Mouse (Mus musculus) common myeloid progenitor, adult 5-6 weeks (primary cell): ENCODE results near the gene Cyba. TPM values are rescaled to one million over a fixed set of nuclear protein-coding genes. Genes with fewer than 3 reads are reported as not detected.

ENCODE experiments used
- ATAC-seq: replicated peaks from 2 replicates; pipeline ENCODE4 v1.8.0; 2016; ENCODE audit warnings: low read depth, mild to moderate bottlenecking, moderate TSS enrichment, inconsistent platforms; ENCODE audit not compliant: poor library complexity, severe bottlenecking
- total RNA-seq: library from RNA; stranded (forward); fragments of 200-1000, 187-1606 nt; gene quantifications from 2 replicates; pipeline ENCODE4 v1.2.3, GENCODE M21; 2017

Cyba gene
- 42.2 and 44.6 TPM in 2 replicates for total RNA-seq

DNA sequence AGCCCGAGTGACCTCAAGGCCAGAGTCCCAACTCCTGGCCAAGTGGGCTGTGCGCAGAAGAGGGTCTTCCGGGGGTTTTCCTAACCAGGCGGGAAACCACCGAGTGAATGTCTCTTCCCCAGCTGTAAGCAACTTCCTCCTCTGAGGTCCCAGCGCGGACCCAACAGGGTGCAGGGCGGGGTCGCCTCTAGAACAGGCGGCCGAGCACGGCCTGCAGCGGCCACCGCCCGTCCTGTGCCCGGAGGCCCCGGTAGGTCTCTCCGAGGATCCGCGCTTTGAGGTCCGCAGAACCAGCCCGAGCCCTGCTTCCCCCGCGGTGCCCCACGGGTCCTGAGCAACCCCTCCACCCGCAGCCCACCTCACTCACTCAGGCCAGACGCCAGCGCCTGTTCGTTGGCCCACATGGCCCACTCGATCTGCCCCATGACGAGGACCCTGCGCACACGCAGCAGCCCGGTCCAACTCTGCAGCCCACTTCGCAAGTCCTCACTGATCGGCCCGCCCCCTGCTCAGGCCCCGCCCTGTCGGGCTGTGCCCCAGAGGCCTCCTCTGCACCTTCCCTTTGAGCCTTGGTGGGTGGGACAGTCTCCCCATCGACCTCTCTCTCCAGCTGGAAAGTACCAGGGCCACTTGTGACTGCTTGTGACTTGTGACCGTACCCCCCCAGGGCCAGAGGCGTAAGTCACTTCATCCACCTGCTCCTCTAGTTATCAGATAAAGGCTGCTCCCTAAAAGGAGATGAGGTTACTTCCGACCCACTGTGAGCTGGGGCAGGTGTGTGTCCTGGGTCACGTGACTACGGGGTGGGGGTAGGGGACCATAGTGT is at the start of gene Cyba:
Gene Cyba (minus strand): TSS at position 488 of the 826 bp plus-strand sequence.
- ATAC-seq: peak; percentile 64

DNA sequence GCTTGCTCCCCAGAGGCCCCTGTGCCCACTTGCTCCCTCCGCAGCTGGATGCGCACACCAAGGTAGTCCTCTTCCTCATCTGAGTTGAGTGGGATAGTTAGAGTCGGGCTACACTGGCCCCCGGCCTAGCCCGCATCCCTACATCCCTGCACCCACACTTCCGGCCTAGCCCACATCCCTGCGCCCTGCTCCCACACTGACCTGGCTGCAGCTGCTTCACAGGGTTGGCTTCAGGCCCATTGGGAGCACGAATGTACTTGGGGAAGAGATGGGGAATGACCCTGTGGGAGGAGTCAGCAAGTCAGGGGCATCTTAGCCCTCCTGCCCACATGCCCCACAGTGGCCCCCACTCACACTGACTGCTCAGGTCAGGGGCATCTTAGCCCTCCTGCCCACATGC is 49.7 kb upstream of the Cyba start:
- ATAC-seq: no peak

GRCm38 (mm10) chr8:122475580-122476320 is 43.0 kb upstream of the Cyba start, which contains the start of the genes Rnf166 and Ctu2:
Rnf166 (minus strand) TSS chr8:122476064.
Ctu2 (plus strand) TSS chr8:122476143.
- peak; percentile 51 for ATAC-seq

DNA sequence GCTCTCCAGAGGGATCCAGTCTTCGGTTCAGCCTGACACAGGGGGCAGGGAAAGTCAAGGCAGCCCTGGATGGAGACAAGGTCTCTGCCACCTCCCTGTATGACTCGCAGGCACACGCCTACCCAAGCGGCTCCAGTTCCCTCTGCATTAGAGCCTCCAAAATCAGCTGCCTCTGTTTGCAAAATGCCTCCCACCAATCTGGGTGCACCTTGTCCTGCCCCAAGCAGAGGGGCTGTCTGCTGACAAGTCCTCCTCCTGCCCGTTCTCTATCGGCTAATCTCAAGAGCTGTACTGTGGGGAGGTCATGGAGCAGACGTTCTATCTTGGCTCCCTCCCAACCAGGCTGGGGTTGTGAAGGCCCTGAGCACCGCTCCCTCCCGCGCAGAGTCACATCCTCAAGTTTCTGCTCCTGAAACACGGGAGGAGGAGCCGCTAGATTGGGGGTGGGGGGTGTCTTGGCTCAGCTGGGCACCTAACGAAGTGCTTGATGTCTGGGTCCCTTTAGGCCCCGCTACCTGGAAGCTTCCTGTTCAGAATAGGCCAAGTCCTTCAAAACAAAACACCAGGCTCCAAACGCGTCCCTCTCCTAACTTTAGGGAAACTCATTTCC is 42.3 kb upstream of the Cyba start:
- ATAC-seq: 0 out of 2 replicates have a peak, but pooled peaks have one; percentile 6

DNA sequence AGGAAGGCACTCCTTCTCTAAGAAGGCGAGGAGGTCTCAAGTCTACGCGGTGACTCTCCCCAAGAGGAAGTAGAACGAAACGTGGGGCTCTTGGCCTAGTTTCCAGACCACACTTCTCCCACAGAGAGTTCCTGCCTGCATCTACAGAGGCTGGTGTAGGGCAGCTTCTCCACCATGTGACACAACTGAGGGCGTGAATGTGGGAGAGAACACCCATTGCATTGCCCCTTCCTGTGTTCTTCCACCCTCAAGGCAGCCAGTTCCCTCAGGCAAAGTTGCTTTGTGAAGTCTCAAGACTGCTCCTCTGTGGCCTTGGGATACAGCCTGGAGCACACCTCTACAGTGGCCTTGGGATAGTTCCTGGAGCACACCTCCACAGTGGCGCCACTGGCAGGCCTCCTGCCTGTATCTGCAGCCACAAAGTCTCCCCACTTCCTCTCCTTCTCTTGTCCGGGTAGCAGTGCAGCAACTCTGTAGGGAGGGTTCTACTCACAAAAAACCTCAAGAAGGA is 41.2 kb upstream of the Cyba start:
- ATAC-seq: peak; percentile 64

DNA sequence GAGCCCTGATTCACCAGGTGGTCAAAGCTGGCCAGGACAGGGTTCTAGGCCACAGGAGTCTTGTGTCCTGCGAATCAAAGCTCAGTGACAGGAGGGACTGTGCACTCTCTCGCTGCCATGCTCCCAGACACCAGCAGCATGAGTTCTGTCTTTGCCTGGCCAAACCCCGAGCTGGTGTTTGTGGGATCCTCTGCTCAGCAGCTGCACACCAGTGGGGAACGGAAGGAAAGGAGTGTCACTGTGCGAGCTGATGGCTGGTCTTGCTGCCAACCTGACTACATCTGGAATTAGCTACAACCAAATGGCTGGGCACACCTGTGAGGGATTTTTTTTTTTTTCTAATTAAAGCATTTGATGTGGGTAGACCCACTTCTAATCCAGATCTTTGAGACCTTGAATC is 38.0 kb upstream of the Cyba start:
- ATAC-seq: 0 out of 2 replicates have a peak, but pooled peaks have one; percentile 26

DNA sequence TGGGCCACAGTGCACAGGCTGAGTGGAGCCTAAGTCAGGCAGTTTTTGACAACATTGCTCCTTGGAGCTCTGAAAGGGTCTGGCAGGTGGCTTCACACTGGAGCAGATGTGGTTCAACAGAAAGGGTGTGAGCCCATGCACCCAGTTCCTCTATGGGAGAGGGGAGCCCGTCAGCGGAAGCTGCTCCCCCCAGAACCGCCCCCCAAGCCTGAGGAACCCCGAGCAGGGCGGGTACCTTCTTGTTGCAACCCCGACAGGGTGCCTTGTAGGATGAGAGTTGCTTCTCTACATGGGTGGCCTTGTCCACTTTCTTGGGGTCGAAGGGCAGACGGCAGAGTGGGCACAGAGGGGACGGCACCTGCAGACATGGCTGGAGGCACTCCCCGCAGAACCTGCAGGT is 37.2 kb upstream of the Cyba start:
- ATAC-seq: 0 out of 2 replicates have a peak, but pooled peaks have one; percentile 17

GRCm38 (mm10) chr8:122469407-122469806 is 36.7 kb upstream of the Cyba start:
- ATAC-seq: no peak

DNA sequence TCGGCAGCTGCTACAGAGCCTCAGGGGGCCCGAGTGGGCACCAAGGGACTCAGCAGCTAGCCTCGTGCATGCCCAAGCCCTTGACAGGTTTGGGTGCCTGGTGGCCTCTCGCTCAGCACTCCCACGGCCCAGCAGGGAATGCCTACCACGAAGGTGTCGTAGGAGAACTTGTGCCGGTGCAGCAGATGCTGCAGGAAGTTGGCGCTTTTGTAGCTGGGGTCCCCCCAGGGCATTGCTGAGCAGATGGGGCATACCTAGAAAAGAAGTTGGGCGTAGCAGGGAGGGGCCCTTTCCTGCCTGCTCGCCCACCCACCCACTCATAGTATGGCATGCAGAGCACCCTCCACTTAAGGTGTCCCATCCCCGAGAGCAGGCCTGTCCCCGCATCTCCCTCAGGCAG is 35.1 kb upstream of the Cyba start:
- no peak for ATAC-seq

GRCm38 (mm10) chr8:122464985-122465384 is 32.3 kb upstream of the Cyba start:
- ATAC-seq: no peak

GRCm38 (mm10) chr8:122463651-122464640 is 31.2 kb upstream of the Cyba start:
- ATAC-seq: peak; percentile 30; the same call in 1 of the 2 replicates

DNA sequence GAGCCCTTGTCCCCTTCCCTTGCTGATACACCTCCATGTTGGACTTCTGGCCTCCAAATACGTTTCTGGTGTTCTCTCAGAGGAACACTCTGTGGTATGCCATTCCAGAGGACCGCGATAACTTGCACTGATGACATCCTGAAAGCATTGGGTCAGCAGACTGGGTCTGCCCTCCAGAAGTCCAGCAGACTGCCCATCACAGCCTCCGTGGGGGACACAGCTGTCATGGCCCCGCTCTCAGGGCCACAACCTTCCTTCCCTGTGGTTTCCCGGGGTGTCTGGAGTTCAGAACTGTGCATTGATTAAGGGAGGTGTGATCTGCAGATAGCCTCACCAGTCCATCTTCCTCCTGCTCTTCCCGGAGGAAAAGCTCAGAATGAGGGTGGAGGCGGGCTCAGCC is 29.8 kb upstream of the Cyba start:
- no peak for ATAC-seq

DNA sequence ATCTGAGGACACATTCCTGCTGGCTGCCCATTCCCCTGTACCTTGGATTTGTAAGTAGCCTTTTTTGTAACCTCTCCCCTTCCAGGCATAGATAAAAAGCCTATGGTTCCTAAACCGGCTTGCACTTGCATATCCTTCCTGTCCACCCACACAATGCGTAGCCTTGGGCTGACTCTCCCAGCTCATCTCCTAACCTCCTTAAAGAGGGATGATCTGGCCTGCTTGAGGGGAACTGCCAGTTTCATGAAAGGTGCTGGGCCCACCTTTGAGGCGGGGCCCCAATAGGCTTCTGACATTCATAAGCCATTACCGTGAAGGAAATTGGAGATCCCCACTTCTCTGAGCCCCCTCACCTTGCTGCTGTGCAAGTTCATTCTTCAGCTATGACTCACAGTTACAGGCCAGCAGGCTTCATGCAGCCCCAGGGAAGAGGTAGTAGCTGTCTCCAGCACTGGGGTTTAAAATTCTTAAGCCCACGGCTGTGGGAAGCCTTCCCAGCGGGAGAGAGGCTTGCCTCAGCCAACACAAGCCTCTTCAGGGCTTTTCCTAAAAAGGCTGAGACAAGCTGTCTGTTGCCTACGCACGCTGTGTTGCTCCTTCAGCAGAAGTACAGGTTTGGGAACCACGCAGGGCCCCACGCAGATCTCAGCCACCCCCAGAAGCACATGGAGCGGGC is 28.9 kb upstream of the Cyba start:
- ATAC-seq: no peak

GRCm38 (mm10) chr8:122460524-122461472 is 28.1 kb upstream of the Cyba start, which contains the start of gene Snai3:
Snai3 (minus strand) TSS chr8:122460733.
- peak; percentile 26 for ATAC-seq

DNA sequence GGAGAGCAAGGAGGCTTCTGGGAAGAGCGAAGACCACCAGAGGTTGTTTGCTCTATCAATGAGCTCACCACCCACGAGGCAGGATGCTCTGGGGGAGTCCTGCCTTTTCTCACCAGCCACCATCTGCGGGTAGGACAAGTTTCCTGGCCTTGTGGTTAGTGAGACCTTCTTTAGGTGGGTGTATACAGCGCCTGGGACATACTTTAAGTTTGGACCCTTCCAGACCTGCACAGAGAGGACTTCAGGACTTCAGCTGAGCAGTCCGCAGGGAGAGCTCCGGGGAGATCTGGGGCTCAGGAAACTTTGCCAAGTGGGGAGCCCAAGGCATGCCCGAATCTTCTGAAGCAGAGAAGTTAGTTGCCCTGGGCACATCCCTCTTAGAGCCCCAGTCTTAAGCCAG is 27.3 kb upstream of the Cyba start:
- ATAC-seq: no peak

DNA sequence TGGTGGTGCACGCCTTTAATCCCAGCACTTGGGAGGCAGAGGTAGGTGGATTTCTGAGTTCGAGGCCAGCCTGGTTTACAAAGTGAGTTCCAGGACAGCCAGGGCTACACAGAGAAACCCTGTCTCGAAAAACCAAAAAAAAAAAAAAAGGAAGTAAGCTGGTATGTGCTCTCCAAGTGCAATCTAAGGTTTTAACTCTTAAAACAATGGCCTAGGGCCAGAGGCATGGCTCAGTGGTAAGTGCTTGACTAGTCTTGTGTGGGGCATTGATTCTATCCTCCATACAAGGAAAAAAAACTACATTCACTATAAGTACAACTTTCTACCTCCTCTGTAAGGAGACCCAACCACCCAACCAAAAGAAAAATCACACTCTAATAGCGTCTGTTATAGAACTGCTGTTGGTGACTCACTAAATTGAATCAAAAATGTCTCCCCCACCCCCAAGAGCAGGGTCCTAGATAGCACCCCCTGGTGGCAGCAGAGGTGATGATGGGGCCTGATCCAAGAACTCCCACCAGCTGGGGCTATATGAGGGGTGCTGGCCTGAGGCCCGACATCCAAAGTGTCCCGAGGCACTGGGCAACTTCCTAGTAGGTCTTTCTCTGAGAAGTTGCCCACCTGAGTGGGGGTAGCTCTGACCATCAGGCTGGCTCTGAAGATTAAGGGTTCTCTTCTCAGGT is 26.6 kb upstream of the Cyba start:
- no peak for ATAC-seq

DNA sequence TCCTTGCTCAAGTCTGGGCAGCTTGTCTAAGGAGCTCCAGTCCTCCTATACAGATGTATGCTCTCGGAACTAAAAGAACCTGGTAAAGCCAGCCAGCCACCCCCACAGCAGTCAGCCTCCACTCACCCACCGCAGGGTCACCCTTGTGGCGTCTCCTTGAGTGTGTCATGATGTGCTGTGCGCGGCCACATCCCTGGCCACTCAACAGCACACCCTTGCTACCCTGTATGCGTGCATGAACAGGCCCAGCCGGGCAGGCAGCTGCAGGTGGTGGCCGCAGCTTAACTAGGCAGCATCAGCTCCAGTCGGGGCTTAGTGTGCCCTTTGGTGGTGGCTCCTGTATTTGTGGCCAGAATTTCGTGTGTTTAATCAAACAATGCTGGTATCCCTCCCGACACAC is 24.4 kb upstream of the Cyba start:
- ATAC-seq: no peak
